Mouse (Mus musculus) brown adipose tissue, adult 24 weeks (tissue): ENCODE results near the gene Pax4. TPM values are rescaled to one million over a fixed set of nuclear protein-coding genes. Genes with fewer than 3 reads are reported as not detected.

Source experiments
- H3K27ac ChIP-seq: fragments of 200-500 bp; replicated peaks from 2 replicates; pipeline ENCODE4 v1.5.1; 2012; ENCODE audit warnings: low read depth, mild to moderate bottlenecking, low read length
- H3K4me1 ChIP-seq: fragments of 200-500 bp; 2 replicates; pipeline ENCODE4 v1.6.1; 2012; ENCODE audit warnings: low read length, mixed read lengths; ENCODE audit not compliant: control insufficient read depth, insufficient read depth, insufficient read length
- H3K4me3 ChIP-seq: fragments of 200-500 bp; 2 replicates; pipeline ENCODE4 v1.5.1; 2012; ENCODE audit warnings: low read depth, mild to moderate bottlenecking, low read length, moderate library complexity; ENCODE audit not compliant: insufficient read depth
- polyA plus RNA-seq: library from polyadenylated mRNA; stranded (reverse); fragments of >200 nt; gene quantifications from 2 replicates; pipeline ENCODE4 v1.2.4, GENCODE M21; 2012; ENCODE audit not compliant: missing spikeins, insufficient read depth, insufficient read length

Gene Pax4
- polyA plus RNA-seq, 1 experiment: not detected

DNA sequence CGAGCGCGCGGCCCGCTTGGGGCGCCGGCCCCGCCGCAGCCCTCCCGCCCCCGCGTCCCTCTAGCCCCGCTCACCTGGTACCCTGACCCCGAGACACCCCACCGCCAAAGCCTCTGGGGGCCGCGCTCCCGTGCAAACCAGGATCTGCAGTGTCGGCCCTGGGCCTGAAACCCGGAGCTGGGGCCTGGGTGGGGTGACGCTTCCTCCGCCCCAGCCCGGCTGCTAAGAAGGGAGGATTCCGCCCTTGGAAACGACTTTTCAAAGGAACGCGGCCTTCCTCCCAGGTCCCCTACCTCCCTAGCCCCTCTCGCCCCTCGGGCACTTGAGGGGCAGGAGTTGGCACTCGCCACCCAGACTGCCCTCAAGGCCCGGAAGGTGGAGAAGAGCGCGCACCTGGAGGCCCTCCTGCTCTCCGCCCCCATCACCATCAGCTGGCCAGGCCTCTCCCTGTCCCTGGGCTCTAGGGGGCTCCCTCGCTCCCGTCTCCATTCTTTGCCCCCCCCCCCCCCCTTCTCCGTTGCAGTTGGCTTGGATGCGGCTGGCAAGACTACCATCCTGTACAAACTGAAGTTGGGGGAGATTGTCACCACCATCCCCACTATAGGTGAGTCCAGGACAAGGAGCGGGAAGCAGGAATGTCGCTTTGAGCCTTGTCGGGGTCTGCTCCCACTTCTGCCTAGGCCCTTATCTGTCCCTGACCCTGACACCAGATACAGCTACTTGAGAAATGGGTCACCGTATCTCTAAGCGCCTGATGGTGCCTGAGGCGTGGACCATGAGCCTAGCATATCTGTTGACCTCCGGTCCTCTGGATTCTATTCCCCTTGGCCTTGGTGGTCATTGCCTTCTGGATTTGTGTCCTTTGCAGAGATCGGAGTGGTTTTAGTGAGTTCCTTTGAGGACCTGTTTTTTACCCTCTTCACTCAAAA is 25.1 kb downstream of the Pax4 start:
- H3K4me3 ChIP-seq: peak overlapping the region; percentile 93
- H3K4me1 ChIP-seq: peaks cover 18% of the 10 kb centered on the region
- H3K27ac ChIP-seq: peak overlapping the region; percentile 64

DNA sequence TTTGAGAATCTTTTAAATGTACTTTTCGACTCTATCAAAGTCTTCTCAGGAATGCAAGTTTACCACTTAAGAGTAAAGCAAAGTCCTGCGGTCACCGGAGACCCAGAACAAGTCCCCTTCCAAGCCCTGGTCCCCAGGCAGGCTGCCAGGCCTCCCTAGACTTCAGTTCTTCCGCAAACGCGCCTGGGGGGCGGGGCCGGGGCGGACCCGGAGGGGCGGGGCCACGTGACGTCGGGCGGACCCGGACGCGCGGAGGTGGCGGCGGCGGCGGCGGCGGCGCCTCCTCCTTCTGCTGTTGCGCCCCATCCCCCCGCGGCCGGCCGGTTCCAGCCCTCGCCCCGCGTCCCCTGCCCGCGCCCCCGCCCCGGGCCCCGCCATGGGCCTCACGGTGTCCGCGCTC is 25.8 kb downstream of the Pax4 start, which contains the start of gene Arf5:
TSS of gene Arf5 (plus strand) at position 248 of the 400 bp plus-strand sequence.
- Histone ChIP-seq H3K27ac (peak within 1 kb of the TSS; percentile 64), H3K4me3 (peak within 1 kb of the TSS; percentile 93), H3K4me1 (peaks cover 24% of the 10 kb centered on the region)

GRCm38 (mm10) chr6:28422651-28423290 is 26.4 kb downstream of the Pax4 start:
- Histone ChIP-seq H3K4me3 (peak overlapping the region; percentile 27), H3K27ac (0 out of 2 replicates have a peak overlapping the region, but pooled peaks have one; percentile 40), H3K4me1 (peaks cover 24% of the 10 kb centered on the region)

GRCm38 (mm10) chr6:28421469-28422000 is 27.6 kb downstream of the Pax4 start:
- peaks cover 26% of the 10 kb centered on the region for H3K4me1 ChIP-seq
- peak overlapping the region; percentile 74 for H3K27ac ChIP-seq
- H3K4me3 ChIP-seq: peak overlapping the region; percentile 91

- H3K4me1 ChIP-seq: peaks cover 26% of the 10 kb centered on the region
- H3K27ac ChIP-seq: peak overlapping the region; percentile 74
- peak overlapping the region; percentile 91 for H3K4me3 ChIP-seq
Measured at GRCm38 (mm10) chr6:28420865-28421264, 28.3 kb downstream of the Pax4 start.

DNA sequence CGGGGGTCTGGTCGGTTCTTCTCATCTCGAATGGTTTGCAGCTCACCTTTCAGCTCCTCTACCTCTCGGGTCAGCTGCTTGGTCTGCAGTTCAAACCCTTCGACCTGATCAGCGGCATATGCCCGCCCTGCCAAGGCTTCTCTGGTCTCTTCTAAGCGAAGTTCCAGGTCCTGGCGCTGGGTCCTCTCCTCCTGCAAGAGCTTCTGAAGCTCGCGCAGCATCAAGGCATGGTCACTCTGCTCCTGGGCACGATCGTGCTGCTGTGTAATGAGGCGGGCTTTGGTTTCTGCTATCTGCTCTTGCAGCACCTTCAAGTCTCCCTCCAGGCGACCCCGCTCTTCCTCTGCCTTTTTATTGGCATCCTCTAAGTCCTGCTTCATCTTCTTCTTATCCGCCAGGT is 28.8 kb downstream of the Pax4 start:
- no peak overlapping the region for H3K27ac ChIP-seq
- H3K4me3 ChIP-seq: peak overlapping the region; percentile 91
- peaks cover 26% of the 10 kb centered on the region for H3K4me1 ChIP-seq

GRCm38 (mm10) chr6:28419673-28420072 is 29.5 kb downstream of the Pax4 start:
- peak overlapping the region; percentile 33 for H3K27ac ChIP-seq
- peaks cover 26% of the 10 kb centered on the region for H3K4me1 ChIP-seq
- peak overlapping the region; percentile 21 for H3K4me3 ChIP-seq

GRCm38 (mm10) chr6:28418449-28418848 is 30.7 kb downstream of the Pax4 start:
- H3K4me3 ChIP-seq: peak overlapping the region; percentile 45
- peaks cover 23% of the 10 kb centered on the region for H3K4me1 ChIP-seq
- H3K27ac ChIP-seq: peak overlapping the region; percentile 55

DNA sequence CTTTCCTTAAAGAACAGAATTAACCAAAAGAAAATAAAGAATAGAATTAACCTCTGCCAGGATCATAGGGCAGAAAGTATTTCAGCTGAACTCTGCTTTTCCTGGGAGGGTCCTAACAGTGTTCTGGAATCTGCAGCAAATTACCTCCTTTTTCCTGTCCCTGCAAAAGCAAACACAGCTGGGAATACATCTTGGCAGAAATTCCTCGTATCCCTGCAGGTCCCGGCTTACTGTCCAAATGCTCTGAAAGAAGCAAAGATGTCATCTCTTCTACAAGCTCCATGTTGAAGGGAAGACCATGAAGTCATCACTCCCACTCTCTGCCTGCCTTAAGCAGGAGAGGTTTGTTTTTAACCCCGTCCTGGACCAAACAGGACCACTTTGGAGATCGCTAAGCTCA is 32.2 kb downstream of the Pax4 start:
- 0 out of 2 replicates have a peak overlapping the region, but pooled peaks have one; percentile 0 for H3K4me3 ChIP-seq
- H3K4me1 ChIP-seq: peaks cover 23% of the 10 kb centered on the region
- peak overlapping the region; percentile 78 for H3K27ac ChIP-seq

GRCm38 (mm10) chr6:28411236-28411635 is 37.9 kb downstream of the Pax4 start:
- Histone ChIP-seq H3K27ac (no peak overlapping the region), H3K4me1 (no peaks in the 10 kb centered on the region; the same call in 1 of the 2 replicates), H3K4me3 (no peak overlapping the region)

- no peaks in the 10 kb centered on the region for H3K4me1 ChIP-seq
- H3K4me3 ChIP-seq: no peak overlapping the region
- H3K27ac ChIP-seq: no peak overlapping the region
Measured at GRCm38 (mm10) chr6:28410053-28410452, 39.1 kb downstream of the Pax4 start.

- Histone ChIP-seq H3K27ac (no peak overlapping the region), H3K4me3 (no peak overlapping the region), H3K4me1 (peaks cover 2% of the 10 kb centered on the region; the same call in 1 of the 2 replicates)
Measured at GRCm38 (mm10) chr6:28399791-28400190, 49.4 kb downstream of the Pax4 start.

DNA sequence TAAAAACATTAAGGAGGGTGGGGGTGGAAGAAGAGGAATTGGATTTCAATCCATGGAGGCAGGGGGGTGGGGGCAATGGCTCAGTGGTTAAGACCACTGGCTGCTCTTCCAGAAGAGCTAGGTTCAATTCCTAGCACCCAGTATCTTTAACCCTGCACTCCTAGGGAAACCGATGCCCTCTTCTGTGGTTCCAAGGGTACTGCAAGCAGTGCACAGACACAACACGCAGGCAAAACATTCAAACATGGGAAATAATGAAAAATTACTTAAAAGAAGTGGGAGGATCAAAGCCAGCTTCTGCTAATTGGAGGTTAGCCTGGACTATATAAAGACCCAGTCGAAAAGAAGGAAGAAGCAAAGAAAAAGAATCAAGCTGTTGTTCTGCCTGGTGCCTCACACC is 50.4 kb downstream of the Pax4 start:
- H3K4me1 ChIP-seq: peaks cover 2% of the 10 kb centered on the region; the same call in 1 of the 2 replicates
- no peak overlapping the region for H3K27ac ChIP-seq
- no peak overlapping the region for H3K4me3 ChIP-seq

DNA sequence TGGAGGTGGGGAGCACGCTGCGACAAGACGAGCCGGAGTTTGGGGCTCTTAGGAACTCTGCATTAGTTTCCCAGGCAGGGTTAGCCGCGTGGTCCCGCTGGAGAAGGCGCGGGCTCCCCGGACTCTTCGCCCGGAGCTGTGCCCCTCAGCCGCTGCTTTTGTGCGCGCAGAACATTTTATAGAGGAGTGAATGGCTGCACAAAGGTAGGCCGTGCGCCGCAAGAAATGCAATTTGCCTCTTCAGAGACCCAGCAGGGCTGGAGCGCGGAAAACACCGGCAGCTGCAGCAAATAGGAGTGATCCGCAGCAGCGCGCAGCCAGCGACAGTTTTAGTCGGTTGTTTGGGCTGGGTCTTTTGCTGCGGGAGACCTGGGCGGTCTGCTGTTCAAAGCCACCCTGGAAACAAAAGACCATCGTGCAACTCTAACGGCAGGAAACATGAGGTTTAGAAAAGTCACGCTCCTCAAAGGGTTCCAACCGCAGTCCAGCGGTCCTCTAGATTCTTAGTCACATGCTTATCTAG is 51.4 kb downstream of the Pax4 start, which contains the start of gene Zfp800:
TSS of gene Zfp800 (minus strand) at position 325 of the 523 bp plus-strand sequence.
- H3K27ac ChIP-seq: no peak within 1 kb of the TSS

More for the DNA sequence above, 51.4 kb downstream of the Pax4 start, which contains the start of gene Zfp800:
- H3K4me3 ChIP-seq: peak within 1 kb of the TSS; percentile 63
- H3K4me1 ChIP-seq: peaks cover 2% of the 10 kb centered on the region; the same call in 1 of the 2 replicates
